Mouse (Mus musculus) embryonic facial prominence, embryonic 10.5 days (tissue): ENCODE results near the gene Leap2. TPM values are rescaled to one million over a fixed set of nuclear protein-coding genes. Genes with fewer than 3 reads are reported as not detected.
"Not testable (repeated sequence)": the region's sequence is repeated elsewhere in the genome, so short reads cannot be mapped to it uniquely, and the experiment has no call there.

Source experiments
- DNase-seq: peaks from one replicate; pipeline ENCODE4 v3.0.0-alpha.2; 2017; ENCODE audit warnings: low spot score
- H3K27ac ChIP-seq: fragments of 300-500 bp; sonication (generic); replicated peaks from 2 replicates; pipeline ENCODE4 v1.5.1; 2016; ENCODE audit warnings: mild to moderate bottlenecking
- H3K27me3 ChIP-seq: fragments of 300-500 bp; sonication (generic); replicated peaks from 2 replicates; pipeline ENCODE4 v1.6.1; 2016; ENCODE audit warnings: low read depth, mild to moderate bottlenecking; ENCODE audit not compliant: poor library complexity, severe bottlenecking
- H3K36me3 ChIP-seq: fragments of 300-500 bp; sonication (generic); replicated peaks from 2 replicates; pipeline ENCODE4 v1.6.1; 2016; ENCODE audit warnings: mild to moderate bottlenecking, moderate library complexity
- H3K4me1 ChIP-seq: fragments of 300-500 bp; sonication (generic); 2 replicates; pipeline ENCODE4 v1.6.1; 2016
- H3K4me3 ChIP-seq: fragments of 300-500 bp; sonication (generic); 2 replicates; pipeline ENCODE4 v1.5.1; 2016; ENCODE audit warnings: mild to moderate bottlenecking, moderate library complexity
- H3K9me3 ChIP-seq: fragments of 300-500 bp; sonication (generic); 2 replicates; pipeline ENCODE4 v1.6.1; 2016; ENCODE audit warnings: mild to moderate bottlenecking
- WGBS: fragments of 180-500 bp; shearing (Covaris S2); methylation state at CpG from one replicate; pipeline ENCODE4 v1.1.7; 2016; 5-methylcytosine and 5-hydroxymethylcytosine counted together
- polyA plus RNA-seq: library from polyadenylated mRNA; unstranded; fragments of >200 nt; fragmentation: Nextera tagmentation; extraction: Ambion mirVana; gene quantifications from 2 replicates; pipeline ENCODE4 v1.2.1, GENCODE M21; 2016

Gene Leap2
- polyA plus RNA-seq, 1 experiment from 2014 or later: not detected

- Histone ChIP-seq H3K36me3 (peaks cover 25% of the 10 kb centered on the region), H3K9me3 (no peaks in the 10 kb centered on the region), H3K27ac (peak overlapping the region; percentile 85), H3K27me3 (0 out of 2 replicates have a peak, but pooled peaks cover 4% of the 10 kb centered on the region), H3K4me3 (peak overlapping the region; percentile 99), H3K4me1 (peaks cover 17% of the 10 kb centered on the region)
- WGBS: 24% methylated on average over 9 of the region's 9 CpGs
- DNase-seq: no peak
These were observed 8.5 kb upstream of the Leap2 start for GRCm38 (mm10) chr11:53431347-53432056.

DNA sequence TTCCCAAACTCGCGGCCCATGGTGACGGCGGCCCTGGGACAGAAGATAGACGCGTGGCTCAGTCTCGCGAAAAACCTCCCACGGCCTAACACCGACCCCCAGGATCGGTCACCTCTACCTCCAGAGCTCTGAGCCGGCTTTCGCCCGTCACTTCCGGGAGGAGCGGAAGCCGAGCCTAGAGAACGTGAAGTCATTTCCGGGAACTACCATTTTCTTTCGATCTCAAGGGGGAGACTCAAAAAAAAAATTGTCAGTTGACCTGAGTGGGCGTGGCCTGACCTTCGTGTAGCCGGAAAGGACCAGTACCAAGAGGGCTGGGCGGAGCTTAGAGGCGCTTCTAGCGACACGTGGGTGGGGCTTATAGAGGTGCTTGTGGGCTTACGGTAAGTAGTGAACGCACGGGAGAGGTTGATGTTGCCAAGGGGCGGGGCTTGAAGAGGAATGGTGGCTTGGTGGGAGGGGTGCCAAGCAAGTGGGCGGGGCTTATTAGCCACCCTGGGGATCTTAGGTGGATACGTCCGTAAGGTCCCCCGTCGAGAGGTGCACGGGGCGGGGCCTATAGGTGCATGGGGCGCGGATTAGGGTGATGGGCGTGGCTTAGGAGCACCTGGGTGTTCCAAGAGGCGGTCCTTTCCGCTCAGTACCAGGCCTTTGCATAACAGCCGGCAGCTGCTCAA is 7.8 kb upstream of the Leap2 start, which contains the start of the genes Uqcrq and Gdf9:
Uqcrq (minus strand) TSS at position 162 of the 677 bp plus-strand sequence.
Gdf9 (plus strand) TSS at position 354 of the 677 bp plus-strand sequence.
- H3K36me3 ChIP-seq: peaks cover 25% of the 10 kb centered on the region
- peak within 1 kb of the TSS; percentile 85 for H3K27ac ChIP-seq
- peak; percentile 97 for DNase-seq
- H3K9me3 ChIP-seq: no peaks in the 10 kb centered on the region
- WGBS: under 1% methylated on average over 44 of the region's 44 CpGs
- H3K4me1 ChIP-seq: peaks cover 17% of the 10 kb centered on the region
- 0 out of 2 replicates have a peak, but pooled peaks cover 4% of the 10 kb centered on the region for H3K27me3 ChIP-seq
- H3K4me3 ChIP-seq: peak within 1 kb of the TSS; percentile 99

GRCm38 (mm10) chr11:53430300-53430669 is 7.3 kb upstream of the Leap2 start:
- peaks cover 17% of the 10 kb centered on the region for H3K4me1 ChIP-seq
- peaks cover 25% of the 10 kb centered on the region for H3K36me3 ChIP-seq
- 0 out of 2 replicates have a peak, but pooled peaks cover 4% of the 10 kb centered on the region for H3K27me3 ChIP-seq
- peak overlapping the region; percentile 85 for H3K27ac ChIP-seq
- H3K9me3 ChIP-seq: no peaks in the 10 kb centered on the region
- H3K4me3 ChIP-seq: peak overlapping the region; percentile 99
- no peak for DNase-seq
- WGBS: under 1% methylated on average over 34 of the region's 34 CpGs

GRCm38 (mm10) chr11:53429182-53429581 is 6.2 kb upstream of the Leap2 start:
- no peak for DNase-seq
- Histone ChIP-seq H3K4me3 (peak overlapping the region; percentile 99), H3K4me1 (peaks cover 17% of the 10 kb centered on the region)

DNA sequence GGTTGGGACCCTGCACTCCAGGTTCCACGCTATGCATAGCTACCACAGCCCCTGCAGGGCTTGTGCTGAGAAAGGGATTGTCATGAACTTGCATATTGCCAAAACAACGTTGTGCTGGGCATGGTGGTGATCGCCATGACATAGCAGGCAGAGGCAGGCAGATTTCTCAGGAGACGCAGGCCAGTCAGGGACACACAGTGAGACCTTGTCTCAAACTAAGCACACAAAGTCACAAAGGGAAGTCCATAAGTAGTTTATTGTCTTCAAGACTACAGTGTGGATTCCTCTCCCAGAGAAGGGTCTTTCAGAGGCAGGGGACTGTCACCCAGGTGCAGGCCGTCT is 5.7 kb upstream of the Leap2 start:
- Histone ChIP-seq H3K9me3 (no peaks in the 10 kb centered on the region), H3K4me1 (peaks cover 17% of the 10 kb centered on the region), H3K27ac (no peak overlapping the region), H3K27me3 (0 out of 2 replicates have a peak, but pooled peaks cover 4% of the 10 kb centered on the region), H3K4me3 (no peak overlapping the region), H3K36me3 (peaks cover 25% of the 10 kb centered on the region)
- 95% methylated on average over 5 of the region's 5 CpGs for WGBS
- no peak for DNase-seq

More at GRCm38 (mm10) chr11:53429182-53429581, 6.2 kb upstream of the Leap2 start:
- Histone ChIP-seq H3K9me3 (no peaks in the 10 kb centered on the region), H3K27me3 (0 out of 2 replicates have a peak, but pooled peaks cover 4% of the 10 kb centered on the region), H3K27ac (no peak overlapping the region), H3K36me3 (peaks cover 25% of the 10 kb centered on the region)

DNA sequence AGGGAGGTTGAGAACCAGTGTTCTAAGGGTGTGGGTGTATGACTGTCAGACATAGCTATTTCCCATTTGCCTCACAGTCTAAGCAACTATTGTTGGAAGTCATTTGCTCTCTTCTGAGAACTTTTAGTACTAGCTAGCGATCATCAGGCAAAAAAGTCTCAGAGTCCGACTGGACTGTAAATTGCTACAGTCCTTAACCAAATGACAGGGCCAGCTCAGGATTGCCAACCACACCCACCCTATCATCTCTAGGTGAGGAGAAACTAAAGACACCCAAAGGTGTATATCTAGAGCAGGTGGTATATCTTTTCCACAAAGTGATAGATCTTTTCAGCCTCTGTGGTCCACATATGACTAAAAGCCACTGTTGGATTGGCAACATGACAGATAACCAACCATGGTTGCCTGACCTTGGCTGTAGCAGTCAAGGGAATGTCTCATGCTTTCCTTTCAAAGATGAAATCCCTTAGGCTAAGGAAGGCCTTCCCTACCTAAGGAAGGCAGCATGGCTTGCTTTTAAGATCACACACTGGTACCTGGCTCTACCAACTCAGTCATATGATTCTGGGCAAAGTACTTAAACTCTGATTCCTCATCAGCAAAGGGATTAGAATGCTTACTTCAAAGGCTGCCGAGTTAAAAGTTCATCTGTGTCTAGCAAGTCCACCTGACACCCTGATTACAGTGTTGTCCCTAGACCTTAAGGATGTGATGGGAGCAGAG is 5.2 kb upstream of the Leap2 start:
- Histone ChIP-seq H3K27ac (no peak overlapping the region), H3K36me3 (peaks cover 25% of the 10 kb centered on the region), H3K9me3 (no peaks in the 10 kb centered on the region), H3K27me3 (0 out of 2 replicates have a peak, but pooled peaks cover under 1% of the 10 kb centered on the region), H3K4me3 (no peak overlapping the region), H3K4me1 (peaks cover 17% of the 10 kb centered on the region)
- WGBS: 91% methylated on average over 3 of the region's 3 CpGs
- no peak for DNase-seq

DNA sequence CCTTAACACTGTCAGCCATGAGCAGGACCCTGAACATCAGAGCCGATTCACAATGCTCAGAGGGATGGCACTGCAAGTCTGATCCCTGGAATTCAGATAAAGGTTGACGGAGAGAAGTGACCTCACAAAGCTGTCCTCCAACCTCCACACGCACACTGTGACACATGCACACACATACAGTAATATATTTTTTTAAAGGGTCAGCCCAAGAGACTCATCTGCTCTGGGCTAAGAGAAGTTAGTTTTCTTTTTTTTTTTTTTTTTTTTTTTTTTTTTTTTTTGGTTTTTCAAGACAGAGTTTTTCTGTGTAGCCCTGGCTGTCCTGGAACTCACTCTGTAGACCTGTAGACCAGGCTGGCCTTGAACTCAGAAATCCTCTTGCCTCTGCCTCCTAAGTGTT is 3.9 kb upstream of the Leap2 start:
- Histone ChIP-seq H3K4me1 (peaks cover 17% of the 10 kb centered on the region), H3K36me3 (peaks cover 33% of the 10 kb centered on the region)
- H3K27ac ChIP-seq, DNase-seq, H3K9me3 ChIP-seq, H3K27me3 ChIP-seq, H3K4me3 ChIP-seq: not testable (repeated sequence)
- WGBS: 90% methylated on average over 3 of the region's 3 CpGs

DNA sequence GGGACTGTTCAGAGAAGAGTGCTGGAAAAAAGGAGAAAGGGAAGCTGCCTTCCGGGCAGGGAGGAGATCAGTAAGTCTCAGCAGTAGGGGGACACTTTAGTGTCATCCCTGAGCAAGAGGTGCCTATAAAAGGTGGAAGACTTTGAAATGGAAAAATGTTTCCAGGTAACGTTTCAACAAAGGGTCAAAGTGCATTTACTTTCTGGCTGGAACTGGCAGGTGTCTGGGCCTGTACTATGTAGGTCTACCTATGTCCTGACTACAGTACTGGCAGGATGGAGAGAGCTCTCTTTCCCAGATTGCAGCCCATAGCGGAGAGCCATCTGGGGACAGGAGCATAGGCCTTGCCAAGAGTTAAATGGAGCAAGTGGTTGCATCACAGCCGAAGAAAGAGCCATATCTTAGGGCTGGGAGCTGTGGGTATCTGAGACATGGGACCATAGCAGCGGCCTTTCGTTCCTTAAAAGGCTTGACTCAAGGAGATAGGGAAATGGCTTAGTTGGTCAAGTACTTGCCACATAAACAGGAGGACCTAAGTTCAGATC is 2.8 kb upstream of the Leap2 start:
- Histone ChIP-seq H3K36me3 (peaks cover 43% of the 10 kb centered on the region), H3K4me1 (peaks cover 12% of the 10 kb centered on the region), H3K27me3 (no peaks in the 10 kb centered on the region), H3K9me3 (no peaks in the 10 kb centered on the region), H3K27ac (no peak overlapping the region), H3K4me3 (no peak overlapping the region)
- DNase-seq: no peak
- WGBS: 88% methylated on average over 6 of the region's 6 CpGs

DNA sequence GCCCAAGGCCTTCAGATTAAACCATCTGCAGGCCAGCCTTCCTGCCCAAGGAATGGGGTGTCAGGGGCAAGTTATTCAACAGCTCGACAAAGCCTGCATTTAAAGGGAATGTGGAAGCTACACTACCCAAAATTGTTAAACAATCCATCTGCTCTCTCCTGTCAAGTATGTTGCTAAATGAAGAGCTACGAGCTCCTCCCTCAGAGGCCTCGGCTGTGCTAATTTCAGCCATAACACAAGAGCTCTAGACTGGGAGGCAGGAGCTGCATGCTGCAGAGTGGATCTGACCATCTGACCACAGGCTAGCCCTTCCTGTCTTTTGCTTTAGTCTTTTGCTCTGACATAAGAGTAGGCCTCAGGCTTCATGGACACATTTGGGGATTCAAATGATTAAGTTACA is 2.3 kb upstream of the Leap2 start:
- Histone ChIP-seq H3K27me3 (no peaks in the 10 kb centered on the region), H3K4me1 (peaks cover 10% of the 10 kb centered on the region), H3K36me3 (peaks cover 45% of the 10 kb centered on the region), H3K27ac (no peak overlapping the region), H3K4me3 (no peak overlapping the region), H3K9me3 (no peaks in the 10 kb centered on the region)
- no peak for DNase-seq
- 76% methylated on average over 3 of the region's 3 CpGs for WGBS

- DNase-seq: no peak
- 80% methylated on average over 2 of the region's 2 CpGs for WGBS
- H3K4me1 ChIP-seq: peaks cover 6% of the 10 kb centered on the region
- no peak overlapping the region for H3K27ac ChIP-seq
- no peaks in the 10 kb centered on the region for H3K27me3 ChIP-seq
- no peak overlapping the region for H3K4me3 ChIP-seq
- peaks cover 49% of the 10 kb centered on the region for H3K36me3 ChIP-seq
- no peaks in the 10 kb centered on the region for H3K9me3 ChIP-seq
These were observed 1.9 kb upstream of the Leap2 start for GRCm38 (mm10) chr11:53424826-53425225.

DNA sequence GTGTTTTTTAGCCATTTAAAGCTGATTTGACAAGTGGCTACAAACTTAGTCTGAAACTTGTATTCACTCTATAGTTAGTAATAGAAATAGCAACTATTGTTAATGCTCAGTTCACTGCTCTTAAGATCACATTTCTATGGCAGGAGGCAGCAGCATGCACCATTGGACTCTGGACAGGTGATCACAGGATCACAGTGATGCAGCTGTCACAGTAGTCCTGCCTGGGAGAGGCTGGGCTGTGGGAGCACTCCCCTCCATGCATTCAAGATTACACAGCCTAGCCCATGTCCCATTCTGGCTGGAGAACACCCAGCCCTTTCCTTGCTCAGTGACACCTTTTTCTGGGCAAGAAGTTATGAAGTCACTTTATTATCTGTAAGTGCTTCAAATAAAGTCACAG is 4.9 kb downstream of the Leap2 start:
- peaks cover 91% of the 10 kb centered on the region for H3K36me3 ChIP-seq

DNA sequence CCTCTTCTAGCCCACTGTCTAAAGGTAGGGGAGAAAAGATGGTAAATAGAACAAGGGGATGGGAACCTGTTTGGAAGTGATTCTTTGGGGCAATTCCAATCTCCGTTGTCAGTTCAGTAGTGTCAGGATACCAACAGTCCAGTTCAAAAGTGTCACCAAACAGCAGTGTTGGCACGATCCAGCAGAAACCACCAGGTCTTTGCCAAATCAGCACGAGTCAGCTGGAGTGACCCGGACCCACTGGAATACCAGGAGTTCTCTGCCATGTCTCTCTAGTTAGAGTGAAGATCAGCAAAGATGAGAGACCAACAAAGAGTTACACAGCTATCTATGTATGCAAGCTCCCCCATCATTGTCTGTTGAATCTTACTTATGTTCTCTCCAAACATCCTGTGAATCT is 9.1 kb downstream of the Leap2 start:
- no peaks in the 10 kb centered on the region for H3K9me3 ChIP-seq
- H3K4me3 ChIP-seq: no peak overlapping the region
- no peaks in the 10 kb centered on the region for H3K4me1 ChIP-seq
- no peak overlapping the region for H3K27ac ChIP-seq
- peaks cover 99% of the 10 kb centered on the region for H3K36me3 ChIP-seq
- WGBS: 93% methylated on average over 4 of the region's 4 CpGs
- DNase-seq: no peak
- no peaks in the 10 kb centered on the region for H3K27me3 ChIP-seq

More for the DNA sequence above, 4.9 kb downstream of the Leap2 start:
- no peaks in the 10 kb centered on the region for H3K9me3 ChIP-seq
- H3K27me3 ChIP-seq: no peaks in the 10 kb centered on the region
- DNase-seq: no peak
- H3K4me1 ChIP-seq: no peaks in the 10 kb centered on the region
- no peak overlapping the region for H3K4me3 ChIP-seq
- H3K27ac ChIP-seq: no peak overlapping the region
